Mouse (Mus musculus) gastrocnemius, postnatal 10 days (tissue): Measurements from ENCODE around the gene Nptxr. TPM values are rescaled to one million over a fixed set of nuclear protein-coding genes. Genes with fewer than 3 reads are reported as not detected.

Experiments used
- DNase-seq: peaks from one replicate; pipeline ENCODE4 v3.0.0; 2021; ENCODE audit warnings: mixed read lengths
- long read RNA-seq, 2 experiments: library from polyadenylated mRNA; stranded (forward); transcript quantifications; one replicate each; pipeline ENCODE4 v2.0.0; 2021
- total RNA-seq, 2 experiments: library from RNA; stranded (reverse); gene quantifications; 2 replicates each; pipeline ENCODE4 v1.2.3; 2021

Gene Nptxr
- total RNA-seq, result 1 to 10 TPM; 4.2 to 5.1 TPM
- long read RNA-seq, experiment 1, full-length matches to known transcripts, result 8 of 9 reads
- long read RNA-seq, experiment 1, partial matches to known transcripts, result 0 of 9 reads
- long read RNA-seq, experiment 1, other reads (novel, unspliced or antisense), result 1 of 9 reads
- long read RNA-seq, experiment 2, full-length matches to known transcripts, result 2 of 2 reads
- long read RNA-seq, experiment 2, partial matches to known transcripts, result 0 of 2 reads
- long read RNA-seq, experiment 2, other reads (novel, unspliced or antisense), result 0 of 2 reads

DNA sequence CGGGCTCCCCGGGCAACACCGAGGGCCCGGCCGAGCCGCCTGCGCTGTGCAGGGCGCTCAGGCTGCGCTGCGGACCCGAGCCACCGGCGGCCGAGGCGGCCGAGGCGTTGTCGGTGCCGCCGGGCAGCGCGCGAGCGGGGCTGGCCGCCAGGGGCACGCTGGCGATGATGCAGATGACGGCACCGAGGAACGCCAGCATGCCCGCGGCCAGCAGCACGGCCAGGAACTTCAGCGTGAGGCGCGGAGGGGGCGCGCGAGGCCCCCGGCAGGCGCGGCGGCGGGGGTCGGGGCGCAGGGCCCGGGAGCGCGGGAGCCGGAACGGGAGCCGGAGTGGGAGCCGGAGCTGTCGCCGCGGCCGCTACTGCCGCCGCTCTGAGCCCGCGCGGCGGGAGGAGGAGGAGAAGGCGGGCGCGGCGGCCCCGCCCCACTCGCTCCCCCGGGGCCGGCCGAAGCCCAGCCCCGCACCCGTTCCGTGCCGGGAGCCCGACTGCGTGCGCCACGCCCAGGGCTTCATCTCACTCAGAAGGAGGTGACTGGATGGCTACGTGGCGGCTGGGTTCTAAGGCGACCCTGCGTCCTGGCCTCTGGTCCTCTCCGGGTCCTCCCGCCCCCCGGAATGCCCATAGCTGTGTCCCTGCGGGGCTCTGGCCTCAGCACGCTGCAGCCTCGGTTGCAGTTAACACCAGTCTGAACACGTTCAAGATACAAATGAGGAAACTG is at the start of gene Nptxr:
Nptxr (minus strand) TSS at position 415 of the 720 bp plus-strand sequence.
- peak; percentile 54 for DNase-seq

DNA sequence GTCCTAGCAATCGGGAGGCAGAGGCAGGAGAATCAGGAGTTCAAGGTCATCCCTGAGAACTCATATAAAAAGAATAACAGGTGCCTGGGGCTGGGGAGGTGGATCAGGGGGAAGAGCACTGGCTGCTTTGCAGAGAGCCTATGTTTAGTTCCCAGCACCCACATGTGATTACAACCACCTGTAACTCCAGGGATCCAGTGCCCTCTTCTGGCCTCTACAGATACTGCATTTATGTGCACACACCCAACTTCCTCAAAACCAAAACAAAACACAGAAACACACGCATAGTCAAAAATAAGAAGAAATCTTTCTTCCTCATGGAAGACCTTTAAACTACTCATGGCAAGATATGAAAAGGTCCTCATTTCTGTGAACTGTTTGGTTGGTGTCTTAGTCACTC is 45.6 kb upstream of the Nptxr start:
- no peak for DNase-seq

DNA sequence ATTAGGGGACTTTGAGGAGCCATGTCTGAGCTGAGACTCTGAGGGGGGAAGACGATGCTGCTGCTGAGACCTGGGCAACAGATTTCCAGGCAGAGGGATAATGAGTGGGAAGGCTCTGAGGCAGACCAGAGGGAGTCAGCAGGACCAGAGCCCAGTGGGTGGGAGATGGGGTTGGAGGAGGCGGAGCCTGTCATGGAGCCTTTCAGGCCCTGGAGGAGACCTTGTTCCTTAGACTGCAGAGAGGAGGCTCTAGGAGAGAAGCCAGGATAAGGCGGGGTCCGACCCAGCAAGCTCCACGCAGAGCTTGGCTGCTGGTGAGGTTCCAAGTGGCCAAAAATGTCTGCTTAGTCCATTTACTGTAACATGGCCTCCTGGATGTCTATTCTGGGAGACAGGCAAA is 42.5 kb upstream of the Nptxr start:
- DNase-seq, result peak; percentile 67

DNA sequence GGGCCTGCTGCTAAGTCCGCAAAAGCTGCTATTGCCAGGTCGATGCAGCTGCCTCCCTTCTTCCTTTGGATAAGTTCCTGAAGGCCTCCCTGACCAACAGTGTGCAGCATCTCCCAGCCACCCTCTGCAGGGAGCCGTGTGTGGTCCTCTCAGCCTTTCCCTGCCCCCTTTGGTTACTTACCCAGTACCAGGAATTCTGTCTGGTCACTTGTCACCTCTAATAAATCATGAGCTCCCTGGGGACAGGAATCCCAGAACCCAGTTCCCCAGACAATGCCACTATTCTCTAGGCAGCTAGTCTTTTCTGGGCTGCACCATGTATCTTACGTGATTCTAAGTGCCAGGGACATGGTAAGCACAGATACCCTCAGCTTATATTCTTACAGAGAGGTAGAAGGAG is 41.4 kb upstream of the Nptxr start:
- no peak for DNase-seq

DNA sequence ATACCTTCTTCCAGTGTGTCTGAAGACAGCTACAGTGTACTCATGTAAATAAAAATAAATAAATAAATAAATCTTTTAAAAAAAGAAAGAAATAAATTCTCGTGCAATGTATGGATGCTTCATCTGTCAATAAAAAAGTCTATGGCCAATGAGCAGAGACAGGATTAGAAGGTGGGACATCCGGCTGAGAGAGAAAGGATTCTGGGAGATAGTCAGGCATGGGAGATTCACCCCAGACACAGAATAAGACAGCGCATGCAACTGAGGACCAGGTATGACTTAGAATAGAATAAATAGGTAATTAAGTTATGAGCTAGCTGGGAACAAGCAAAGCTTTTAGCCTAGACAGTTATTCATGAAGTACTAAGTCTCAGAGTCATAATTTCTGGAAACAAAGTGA is 38.4 kb upstream of the Nptxr start:
- DNase-seq, result no peak

DNA sequence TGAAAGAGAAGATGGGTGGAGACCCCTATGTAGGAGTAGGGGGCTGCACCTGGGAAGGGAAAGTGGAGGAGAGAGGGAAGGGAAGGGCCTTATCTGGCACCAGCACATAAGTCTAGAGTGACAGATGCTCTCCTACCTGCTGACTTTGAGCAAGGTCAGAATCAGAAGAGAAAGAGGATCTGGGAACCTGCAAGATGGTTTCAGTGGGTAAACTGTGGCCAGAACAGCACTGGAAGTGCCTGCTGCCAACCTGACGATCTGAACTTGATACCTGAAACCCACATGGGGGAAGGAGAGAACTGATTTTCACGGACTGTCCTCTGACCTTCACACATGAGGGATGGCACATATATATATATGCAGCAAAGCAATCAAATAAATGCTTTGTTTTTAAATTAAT is 35.7 kb upstream of the Nptxr start:
- no peak for DNase-seq

DNA sequence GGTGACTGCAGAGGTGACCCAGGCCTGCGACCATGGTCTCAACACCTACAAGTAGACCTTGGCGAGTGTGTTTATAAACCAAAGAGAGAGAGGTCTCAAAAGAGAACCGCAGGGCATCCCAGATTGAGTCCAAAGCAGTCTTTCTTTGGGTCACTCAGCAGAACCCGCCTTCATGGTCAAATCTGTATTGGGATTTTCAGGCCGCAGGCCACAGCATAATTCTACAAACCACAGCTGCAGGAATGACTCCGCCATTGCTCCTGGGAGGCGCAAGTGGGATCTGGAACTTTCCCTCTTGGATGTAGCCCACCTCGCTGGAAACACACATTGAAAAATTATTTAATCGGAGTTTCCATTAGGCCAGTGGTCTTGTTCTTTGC is 30.3 kb upstream of the Nptxr start:
- no peak for DNase-seq

DNA sequence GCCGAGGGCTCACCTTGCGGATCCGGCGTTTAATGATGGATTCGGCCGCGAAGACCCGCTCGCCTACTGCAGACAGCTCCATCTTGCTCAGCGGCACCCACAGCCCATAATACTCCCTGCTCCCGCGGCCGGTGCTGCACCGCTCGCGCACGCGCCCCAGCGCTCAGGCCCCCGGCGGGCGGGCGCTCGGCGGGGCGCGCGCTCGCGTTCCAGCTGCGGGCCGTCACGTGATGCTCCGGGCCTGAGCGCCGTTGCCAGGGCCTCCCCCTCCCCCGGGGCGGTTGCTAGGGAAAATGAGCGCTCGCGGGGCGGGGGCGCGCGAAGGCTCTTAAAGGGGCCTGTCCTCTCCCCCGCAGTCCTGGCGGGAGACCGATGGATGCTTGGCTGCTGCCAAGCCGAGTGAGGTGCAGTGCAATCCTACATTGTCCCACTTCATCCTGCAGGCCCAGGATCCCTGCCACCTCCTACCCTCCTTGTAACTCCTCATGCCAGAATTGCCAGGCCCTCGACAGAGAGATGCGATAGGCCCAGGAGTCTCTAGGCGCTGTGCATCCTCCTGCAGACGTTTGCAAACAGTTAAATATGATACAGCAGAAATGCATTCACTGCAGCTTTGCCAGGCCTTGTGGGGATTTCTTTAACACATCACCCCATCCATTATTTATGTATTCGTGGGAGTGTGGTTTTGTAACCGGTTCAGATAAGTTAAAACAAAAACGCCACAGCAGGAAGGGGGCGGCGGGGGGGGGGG is 29.7 kb upstream of the Nptxr start, which contains the start of the genes Npcd and Cbx6:
Npcd (minus strand) TSS at position 108 of the 751 bp plus-strand sequence.
Cbx6 (minus strand) TSS at position 559 of the 751 bp plus-strand sequence.
- peak; percentile 97 for DNase-seq

DNA sequence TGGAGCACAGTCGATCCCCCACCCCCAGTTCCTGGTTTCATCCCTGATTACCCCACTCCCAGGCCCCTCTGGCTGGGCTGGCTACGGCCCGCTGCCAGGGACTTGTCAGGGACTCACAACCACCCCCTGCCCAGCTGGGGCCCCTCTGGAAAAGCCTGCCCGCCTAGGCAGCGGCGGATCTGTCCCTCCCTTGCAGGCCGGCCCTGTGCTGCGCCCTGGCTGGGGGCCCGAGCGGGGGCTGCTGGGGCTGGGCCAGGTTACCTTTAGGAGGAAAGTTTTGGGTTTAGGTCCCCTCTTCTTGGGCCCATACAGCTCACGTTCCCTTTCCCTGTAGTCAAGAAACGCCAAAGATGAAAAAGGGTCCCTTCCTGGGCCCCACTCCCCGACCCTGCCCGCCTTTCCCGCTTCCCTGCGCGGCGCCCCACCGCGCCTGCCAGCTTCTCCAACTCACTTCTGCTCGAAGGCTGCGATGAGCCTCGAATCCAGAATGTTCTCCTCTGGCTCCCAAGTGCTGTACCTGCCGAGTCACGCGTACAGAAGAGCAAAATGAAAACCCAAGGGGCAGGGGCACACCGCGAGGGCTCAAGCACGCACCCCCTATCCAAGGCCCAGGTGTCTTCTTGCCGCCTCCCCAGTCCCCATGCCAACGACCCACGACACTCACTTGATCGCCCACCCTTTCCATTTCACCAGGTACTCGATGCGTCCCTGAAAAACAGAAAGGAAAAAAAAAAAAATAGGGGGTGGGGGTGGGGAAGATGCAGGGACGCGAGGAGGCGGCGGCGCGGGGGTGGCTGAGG is 28.9 kb upstream of the Nptxr start:
- DNase-seq, result peak; percentile 37

DNA sequence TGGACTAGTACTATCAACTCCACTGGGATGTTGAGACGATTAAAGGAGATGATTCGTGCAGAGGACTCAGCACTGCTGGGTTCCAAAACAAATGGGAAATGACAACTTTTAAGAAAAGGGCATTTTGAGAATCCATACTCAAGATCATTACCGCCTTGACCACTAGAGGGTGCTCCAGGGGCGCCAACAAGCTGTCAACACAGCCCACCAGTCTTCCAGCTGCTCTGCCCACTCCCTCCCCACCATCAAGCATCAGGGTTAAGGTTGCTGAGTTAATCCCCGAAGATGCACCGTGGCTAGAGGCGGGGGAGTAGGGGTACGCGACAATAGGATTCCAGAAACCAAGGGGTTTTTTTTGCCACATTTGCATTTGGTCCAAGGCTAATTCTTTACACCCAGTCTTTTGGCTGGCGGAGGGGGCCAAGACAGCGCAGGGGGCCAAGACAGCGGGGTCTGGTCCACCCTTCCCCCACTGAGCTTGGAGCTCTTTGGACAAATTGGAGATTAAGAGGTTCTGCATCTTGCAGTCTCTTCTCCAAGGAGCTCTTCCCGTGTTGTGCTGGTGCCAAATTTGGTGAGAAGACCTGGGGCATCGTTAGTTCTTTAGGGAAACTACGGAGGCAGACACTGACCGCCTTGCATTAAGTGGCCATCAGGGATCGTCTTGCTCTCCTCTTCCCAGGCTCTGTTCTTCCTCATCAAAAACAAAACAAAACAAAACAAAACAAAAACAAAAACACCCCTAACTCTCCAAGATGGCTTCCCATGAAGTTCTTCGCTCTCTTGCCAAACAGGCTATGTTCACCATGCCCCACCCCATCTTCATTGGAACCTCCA is 27.7 kb upstream of the Nptxr start:
- peak; percentile 83 for DNase-seq

DNA sequence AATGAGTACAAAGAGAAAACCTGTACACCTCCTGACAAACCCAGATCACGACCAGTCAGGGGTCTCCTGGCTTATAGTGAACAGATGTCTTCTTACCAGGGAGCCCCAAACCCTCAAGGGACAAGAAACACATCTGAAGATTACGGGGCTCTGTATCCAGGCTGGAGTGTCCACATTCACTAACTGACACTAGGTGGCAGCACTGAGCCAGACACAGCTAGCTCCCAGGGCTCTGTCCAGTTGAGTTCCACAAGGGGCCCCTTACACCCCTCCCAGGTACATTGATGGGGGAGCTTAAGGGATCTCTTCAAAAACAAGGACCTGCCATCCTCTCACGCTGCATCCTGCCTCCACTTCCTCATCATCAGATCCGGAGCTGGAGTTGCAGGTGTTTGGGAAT is 25.8 kb upstream of the Nptxr start:
- peak; percentile 75 for DNase-seq

DNA sequence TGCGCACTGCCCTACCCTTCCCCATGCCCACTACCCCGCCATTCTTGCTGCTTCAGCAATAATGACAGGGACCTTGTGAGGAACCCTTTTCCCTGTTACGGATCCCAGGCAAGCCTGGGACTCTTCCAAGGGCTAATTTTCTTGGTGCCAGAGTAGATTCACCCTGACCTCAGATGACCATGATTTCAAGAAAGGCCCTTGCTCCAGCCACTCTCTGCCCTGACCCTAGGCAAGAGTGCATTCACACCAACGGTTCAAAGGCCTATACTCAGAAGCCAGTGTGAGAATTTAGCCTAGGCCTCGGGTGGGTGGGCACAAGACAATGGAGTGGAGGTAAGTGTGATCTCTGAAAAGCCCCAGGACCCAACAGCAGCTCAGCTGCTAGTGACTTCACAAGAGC is 24.9 kb upstream of the Nptxr start:
- no peak for DNase-seq

DNA sequence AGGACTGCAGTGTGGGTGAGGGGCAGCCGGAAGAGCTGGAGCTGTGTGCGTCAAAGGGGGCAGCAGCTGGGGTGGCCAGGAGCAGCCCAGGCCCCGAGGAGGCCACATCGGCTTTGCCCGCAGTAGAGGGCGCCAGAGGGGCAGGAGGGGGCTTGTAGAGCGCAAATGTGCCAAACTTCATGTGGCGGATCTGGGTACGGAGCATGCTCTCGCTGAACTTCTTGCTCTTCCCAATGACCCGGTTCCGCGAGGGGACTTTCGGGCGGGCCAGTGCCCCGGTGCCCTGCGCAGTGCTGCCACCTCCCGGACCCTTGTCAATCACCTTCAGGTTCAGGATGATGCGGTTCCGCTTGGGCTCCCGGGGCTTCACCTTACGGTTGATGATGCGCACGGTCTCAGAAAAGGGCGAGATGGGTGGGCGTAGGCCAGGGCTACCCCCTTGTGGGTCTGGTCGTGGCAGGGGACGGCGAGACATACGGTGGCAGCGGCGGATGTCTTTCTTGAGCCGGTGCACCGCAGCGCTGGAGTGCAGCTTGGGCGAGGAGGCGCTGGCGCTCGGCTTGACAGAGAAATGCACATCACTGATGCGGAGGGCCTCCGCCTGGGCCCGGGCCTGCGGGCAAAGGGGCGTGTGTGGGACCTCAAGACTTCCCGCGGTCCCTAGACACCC is 23.9 kb upstream of the Nptxr start:
- DNase-seq, result peak; percentile 56

DNA sequence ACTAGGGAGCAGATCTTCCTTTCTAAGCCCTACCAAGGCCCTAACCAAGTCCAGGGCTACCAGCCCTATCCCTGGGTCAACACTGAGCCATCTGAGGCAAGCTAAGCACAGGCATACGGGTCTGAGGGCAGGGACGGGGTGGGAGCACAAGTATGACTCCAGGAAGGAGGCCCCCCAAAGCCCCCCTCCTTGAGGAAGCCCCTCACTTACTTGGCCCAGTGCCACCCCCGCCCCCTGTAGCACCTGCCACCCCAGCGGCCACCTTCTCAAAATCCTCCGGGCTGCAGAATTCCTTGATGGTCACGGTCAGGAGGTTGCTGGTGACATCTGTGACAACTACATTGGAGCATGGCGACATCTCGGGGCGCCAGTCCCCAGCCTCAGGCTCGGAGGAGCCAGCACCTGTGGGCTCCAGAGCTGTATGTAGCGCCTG is 23.2 kb upstream of the Nptxr start:
- DNase-seq, result peak; percentile 18

DNA sequence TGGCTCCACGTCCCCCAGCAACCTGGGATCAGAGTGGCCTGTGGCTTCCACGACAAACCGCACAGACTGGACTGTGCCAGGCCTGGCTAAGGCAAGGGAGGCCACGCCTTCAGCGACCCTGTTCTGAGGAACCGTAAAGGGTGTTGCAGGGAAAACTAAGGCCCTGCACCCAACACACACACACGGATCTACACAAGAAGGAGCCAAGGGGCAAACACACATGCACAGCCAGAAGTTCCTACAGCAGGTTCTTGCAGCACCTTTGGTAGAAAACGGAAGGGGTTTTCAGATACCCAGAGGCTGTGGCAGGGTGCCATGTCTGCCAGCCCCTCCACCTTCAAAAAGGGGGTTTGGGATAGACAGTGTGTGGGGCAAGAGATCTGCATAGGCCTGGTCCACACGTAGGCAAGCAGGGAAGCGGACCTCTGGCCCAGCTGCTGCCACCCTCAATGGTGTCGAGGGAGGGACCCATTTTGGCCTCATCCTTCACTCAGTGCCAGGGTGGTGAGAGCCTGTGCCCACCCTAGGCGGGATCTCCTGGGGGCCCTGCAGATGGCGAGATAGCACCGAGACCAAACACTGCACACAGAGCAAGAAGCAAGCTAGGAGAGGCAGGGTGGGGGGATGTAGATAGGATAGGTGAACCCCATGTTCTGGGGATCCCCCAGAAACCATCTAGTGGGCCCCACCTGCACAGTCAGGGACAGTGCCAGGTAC is 22.7 kb upstream of the Nptxr start:
- DNase-seq, result peak; percentile 15

DNA sequence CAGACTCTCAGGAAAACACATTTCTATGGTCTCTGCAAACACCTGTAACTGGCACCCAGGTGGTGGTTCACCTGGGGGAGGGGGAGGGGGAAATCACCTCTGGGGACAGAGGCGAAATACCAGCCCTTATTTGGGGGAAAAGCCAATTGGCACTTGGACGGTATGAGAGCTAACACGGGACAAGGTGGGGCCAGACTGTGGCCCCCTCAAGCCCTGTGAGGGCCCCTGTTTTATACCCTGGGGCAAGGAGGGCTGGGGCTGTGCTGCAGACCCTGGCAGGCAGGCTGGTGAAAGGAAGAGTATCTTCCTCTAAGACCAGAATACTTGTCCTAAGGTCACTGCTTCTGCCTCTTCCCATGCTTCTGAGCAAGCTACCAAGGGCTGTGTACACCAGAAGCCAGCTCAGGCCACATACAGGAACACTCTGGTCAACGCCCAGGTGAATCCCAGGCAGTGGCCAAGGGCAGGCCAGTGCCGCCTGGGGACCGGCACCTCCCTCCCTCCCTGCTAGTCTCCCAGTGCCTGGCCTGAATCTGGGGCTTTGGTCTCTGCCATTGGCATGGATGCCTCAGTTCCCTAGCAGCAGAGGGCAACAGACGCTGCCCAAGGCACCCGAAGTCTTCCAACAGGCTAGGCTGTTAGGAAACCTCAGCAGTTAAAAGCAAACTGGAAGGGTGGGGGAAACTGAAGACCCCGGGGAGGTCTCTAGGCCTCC is 21.8 kb upstream of the Nptxr start:
- no peak for DNase-seq

DNA sequence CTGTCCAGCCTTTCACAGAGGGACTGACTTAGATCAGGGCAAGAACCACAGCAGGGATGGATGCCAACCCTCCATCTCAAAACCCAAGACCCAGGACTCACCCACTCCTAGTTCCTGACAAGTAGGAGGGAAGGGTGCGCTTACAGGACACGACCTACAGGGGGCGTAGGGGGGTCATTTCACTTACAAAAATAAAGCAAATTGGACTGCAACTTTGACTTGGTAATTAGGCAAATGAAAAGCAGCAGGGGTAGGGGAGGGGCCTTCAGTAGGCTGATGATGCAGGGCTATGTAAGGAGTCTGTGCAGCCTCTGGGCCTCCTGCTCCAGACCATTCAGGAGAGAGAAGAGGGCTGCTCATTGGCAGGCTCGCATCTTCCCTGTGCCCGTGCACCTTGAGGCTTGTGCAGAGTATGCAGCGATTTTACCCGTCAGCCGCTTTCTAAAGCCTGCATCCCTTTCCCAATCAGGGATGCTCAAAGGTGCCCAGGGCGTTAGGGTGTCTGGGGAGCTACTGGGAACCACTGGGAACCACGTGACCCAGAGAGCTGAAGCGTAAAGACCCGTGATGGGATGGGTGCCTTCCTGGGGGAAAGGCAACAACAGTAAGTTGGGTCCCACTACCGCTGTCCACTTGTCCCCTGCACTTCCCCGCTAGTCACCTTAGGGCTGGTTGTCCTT is 20.7 kb upstream of the Nptxr start:
- peak; percentile 28 for DNase-seq

DNA sequence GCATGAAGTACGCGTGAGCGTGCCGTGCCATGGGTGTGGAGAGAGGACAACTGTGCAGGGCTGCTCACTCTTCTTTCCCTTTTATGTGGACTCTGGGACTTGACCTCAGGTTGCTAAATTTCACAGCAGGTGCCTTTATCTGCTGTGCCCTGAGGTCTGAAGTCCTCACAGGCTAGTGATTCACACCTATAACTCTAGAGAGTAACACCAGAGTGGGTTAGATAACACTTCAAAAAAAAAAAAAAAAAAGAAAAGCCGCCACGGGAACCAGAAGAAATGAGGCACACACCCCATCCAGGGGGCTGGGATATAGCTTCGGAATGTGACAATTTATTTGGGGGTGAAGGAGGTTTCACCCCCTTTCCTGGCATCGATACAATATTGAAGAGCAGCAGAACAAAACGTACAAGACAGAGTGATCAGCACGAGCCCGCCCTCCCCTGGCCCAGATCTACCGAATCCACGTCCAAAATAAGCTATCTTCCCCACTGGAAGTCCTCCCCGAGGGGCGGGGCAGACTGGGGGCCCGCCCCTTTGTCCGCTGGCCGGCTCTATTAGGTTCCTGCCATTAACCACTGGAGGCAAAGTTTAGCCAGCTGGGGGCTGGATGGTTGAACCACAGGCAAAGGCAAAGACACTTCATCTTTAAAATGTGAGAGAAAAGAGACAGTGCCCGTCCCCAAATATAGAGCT is 19.2 kb upstream of the Nptxr start:
- DNase-seq, result peak; percentile 60
